Mouse (Mus musculus) liver, adult (tissue): ENCODE measurements around the gene Pwp2.

Source experiments
- GATA4 ChIP-seq: IDR thresholded peaks from 2 replicates; pipeline ENCODE4 v1.6.1; 2014; ENCODE audit warnings: mild to moderate bottlenecking, low read length; ENCODE audit not compliant: insufficient replicate concordance

The Pwp2 gene

DNA sequence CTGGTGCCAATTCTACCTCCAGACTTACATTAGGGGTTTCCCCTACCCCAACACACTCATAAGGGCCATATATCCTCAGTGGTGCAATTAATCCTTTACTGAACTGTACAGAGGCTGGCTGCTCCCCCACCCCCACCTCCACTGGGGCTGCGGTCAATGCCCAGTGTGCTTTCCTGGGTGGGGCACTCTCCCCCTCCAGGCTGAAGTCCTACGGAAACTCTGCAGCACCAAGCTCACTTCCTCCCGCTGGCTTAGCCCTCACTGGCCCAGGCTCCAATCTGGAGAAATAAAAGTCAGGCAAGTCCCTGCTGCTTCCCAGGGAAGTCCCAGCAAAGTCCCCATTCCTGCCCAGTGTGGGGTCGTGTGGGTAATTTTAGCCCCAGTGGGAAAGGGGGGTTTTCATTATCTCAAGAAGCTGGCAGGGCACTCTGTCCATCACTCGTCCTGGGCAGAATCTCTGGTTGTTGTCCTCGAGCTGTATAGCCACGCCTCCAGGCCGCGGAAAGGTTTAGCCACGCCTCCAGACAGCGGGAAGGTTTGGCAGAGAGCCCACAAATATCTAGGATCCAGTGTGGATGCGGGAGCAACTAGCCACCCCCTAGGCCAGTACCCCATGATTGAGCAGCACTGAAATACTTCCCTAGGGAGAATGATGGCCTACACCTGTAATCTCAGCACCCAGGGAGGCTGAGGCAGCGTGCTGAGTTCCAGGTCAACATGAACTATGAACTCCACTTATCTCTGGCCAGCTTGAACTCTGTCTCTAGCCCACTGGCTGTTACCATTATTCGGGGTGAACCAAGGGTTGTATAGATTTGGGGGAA is 49.8 kb downstream of the Pwp2 start:
- TF ChIP-seq GATA4 = no peak

DNA sequence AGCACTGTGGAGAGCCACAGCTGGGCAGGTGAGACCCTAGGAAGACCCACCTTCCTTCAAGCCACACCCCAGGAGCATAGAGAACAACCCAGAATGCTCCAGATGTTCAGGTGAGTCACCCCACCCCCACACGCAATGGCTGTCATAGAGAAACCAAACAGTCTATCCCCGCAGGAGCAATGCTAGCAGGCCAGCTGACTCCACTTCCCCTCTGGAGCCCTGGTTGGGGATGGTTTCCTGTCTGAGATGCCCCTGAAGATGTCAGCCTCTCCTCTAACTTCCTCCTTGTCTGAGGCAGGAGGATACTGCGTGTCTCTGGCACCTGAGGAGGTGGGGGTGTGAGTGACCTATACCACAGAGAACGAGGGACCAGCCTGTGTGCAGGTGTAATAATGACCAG is 50.5 kb downstream of the Pwp2 start:
- TF ChIP-seq GATA4 = no peak

DNA sequence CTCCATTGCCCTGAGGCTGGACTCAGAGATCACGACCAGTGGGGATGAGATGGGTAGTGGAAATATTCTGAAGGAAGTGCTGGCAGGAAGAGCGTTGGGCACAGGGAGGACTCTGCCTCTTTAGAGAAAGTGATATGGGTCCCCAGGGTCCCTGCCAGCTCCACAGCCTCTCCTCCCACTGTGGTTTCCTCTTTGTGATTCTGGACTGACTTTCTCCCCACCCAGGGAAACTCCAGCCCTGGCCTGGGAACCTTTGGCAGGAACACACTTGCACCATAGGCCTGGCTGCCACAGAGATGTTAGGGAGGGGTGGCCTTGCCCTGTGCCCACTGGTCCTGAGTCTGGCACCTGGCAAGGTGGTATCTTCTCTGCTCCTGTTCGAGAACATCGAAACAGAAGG is 55.0 kb downstream of the Pwp2 start:
- no peak for TF ChIP-seq GATA4

DNA sequence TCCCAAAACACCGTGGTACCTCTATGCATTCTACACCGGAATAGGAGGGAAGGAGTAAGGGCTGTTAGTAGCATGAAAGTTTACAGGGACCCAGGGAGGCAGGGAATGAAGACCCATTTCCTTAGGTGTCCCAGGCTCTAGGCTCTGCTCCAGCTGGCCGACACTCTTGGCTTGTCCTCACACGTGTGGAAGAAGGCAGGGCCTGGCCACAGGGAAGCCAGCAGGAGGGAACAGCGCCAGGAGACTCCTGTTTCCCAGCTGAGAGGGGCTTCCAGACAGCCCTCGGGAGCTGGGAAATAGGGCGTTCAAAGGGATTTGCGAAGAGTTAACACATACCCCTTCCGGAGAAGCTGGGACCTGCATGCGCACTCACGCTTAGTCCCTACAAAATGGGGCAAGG is 55.5 kb downstream of the Pwp2 start:
- TF ChIP-seq GATA4 = no peak

DNA sequence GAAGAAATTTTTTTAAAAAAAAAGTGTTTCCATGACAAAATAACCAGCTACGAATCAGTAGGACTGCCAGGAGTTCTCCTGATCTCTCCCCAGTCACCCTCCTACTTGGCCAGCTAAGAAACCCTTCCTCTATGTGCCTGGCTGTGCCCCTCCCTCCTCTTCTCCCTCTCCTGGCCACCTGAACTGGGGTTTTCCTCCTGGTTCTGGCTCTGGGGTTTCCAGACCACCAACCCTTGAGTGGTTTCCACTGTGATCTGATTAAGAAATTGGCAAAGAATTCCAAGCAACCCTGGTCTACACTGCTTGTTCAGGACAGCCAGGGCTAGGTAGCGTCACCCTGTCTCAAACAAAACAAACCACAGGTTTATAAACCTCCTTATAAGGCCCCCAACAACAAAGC is 56.3 kb downstream of the Pwp2 start:
- no peak for TF ChIP-seq GATA4

DNA sequence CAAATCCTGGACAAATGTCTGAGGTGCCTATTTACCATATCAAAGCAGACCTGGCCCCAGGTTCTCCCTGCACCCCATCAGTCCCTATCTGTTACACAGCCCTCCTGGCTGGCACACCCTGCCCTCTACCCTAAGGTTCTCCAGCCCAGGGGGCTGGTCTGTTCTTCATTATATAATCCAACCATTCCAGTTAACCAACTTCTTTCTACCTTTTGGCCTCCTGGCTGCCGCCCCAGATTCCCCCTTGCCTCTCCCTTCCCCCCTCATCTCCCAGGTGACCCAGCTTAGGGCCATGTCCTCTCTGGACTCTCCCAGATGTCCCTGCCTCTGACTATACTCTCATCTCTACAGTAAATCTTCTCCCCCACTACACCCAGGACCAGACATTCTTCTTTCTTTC is 57.0 kb downstream of the Pwp2 start:
- TF ChIP-seq GATA4 = no peak

DNA sequence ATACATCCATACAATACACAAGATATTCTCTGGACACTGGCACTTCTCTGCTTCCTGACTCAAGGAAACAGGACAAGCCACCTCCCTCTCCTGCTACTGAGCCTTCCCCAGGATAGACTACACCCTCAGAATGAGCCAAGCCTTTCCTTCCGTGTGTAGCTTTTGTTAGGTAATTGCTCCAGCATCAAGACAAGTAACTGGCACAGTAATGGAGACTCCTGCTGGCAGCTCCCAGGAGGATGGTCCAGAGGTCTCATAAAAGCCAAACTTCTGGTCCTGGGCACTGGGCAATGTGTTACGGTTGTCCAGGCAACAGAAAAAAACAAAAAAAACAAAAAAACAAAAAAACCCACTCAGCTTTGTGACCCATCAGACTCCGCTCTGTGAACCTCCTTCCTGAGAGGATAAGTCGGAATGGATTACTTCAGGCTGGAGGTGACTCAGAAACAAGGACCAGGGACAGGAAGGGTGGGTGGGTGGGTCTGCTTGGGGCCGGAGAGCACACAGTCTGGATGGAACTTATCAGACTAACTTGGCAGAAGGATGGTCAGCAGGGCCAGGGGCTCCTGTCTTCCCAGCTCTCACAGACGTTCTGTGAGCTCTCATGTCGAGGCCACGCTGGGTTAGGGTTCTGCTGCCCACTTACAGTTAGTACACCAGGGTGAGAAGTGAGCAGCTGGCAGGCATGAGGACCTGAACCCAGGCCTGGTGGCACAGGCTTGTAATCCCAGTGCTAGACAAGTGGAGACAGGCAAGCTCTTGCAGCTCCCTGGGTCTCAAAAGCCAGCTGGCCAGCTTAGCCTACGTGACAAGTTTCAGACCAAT is 57.7 kb downstream of the Pwp2 start:
- TF ChIP-seq GATA4 = no peak

DNA sequence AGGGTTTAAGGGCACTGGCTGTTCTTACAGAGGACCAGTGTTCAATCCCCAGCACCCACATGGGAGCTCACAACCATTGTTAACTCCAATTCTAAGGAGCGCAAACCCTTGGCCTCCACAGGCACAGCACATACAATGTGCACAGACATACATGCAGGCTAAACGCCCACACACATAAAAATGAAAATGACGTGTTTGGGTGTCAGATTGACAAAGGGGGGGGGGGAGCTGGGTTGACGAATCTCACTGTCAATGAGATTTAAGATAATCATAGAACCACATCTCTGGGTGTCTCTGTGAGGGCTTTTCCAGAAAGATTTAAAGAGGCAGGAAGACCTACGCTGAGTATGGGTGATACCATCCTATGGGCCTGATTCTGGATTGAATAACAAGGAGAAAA is 58.6 kb downstream of the Pwp2 start:
- no peak for TF ChIP-seq GATA4
